Mouse (Mus musculus) kidney, adult 2 months (tissue): ENCODE measurements around the gene 0610040J01Rik. TPM values are rescaled to one million over a fixed set of nuclear protein-coding genes. Genes with fewer than 3 reads are reported as not detected.

Experiments
- DNase-seq: peaks from one replicate; pipeline ENCODE4 v3.0.0; 2021
- H3K27ac ChIP-seq: fragments of 200-500 bp; 2 replicates; pipeline ENCODE4 v1.5.1; 2012; ENCODE audit warnings: low read depth, low read length, control low read depth, inconsistent platforms; ENCODE audit not compliant: insufficient read depth
- H3K27me3 ChIP-seq: fragments of 200-500 bp; replicated peaks from 2 replicates; pipeline ENCODE4 v1.6.1; 2012; ENCODE audit warnings: mild to moderate bottlenecking, moderate library complexity, low read length, inconsistent platforms; ENCODE audit not compliant: control insufficient read depth, insufficient read depth
- H3K36me3 ChIP-seq: fragments of 200-500 bp; 2 replicates; pipeline ENCODE4 v1.6.1; 2012; ENCODE audit warnings: mild to moderate bottlenecking, moderate library complexity, low read length, inconsistent platforms; ENCODE audit not compliant: control insufficient read depth, insufficient read depth
- H3K4me1 ChIP-seq: fragments of 200-500 bp; 2 replicates; pipeline ENCODE4 v1.6.1; 2011; ENCODE audit warnings: low read length; ENCODE audit not compliant: control insufficient read depth, insufficient read depth
- H3K4me3 ChIP-seq: fragments of 200-500 bp; 2 replicates; pipeline ENCODE4 v1.5.1; 2011; ENCODE audit warnings: mild to moderate bottlenecking, low read depth, low read length, control low read depth; ENCODE audit not compliant: insufficient read depth
- CTCF ChIP-seq: fragments of 200-500 bp; conservative IDR thresholded peaks from 2 replicates; pipeline ENCODE4 v1.5.1; 2011; ENCODE audit warnings: low read depth, mild to moderate bottlenecking, control low read depth, low read length, moderate library complexity, mixed read lengths; ENCODE audit not compliant: insufficient read depth, insufficient read length
- POLR2A ChIP-seq: fragments of 200-500 bp; IDR thresholded peaks from one replicate; pipeline ENCODE4 v1.6.1; 2011; ENCODE audit warnings: low read depth, low read length, control low read depth
- WGBS: fragments of 180-500 bp; shearing (Covaris S2); methylation state at CpG from one replicate; pipeline ENCODE4 v1.1.7; 2018; 5-methylcytosine and 5-hydroxymethylcytosine counted together
- polyA plus RNA-seq: library from polyadenylated mRNA; depleted of rRNA; stranded (reverse); fragments of >200 nt; gene quantifications from 2 replicates; pipeline ENCODE4 v1.2.3, GENCODE M21; 2012

0610040J01Rik gene
- polyA plus RNA-seq, 1 experiment = 50.1 TPM

DNA sequence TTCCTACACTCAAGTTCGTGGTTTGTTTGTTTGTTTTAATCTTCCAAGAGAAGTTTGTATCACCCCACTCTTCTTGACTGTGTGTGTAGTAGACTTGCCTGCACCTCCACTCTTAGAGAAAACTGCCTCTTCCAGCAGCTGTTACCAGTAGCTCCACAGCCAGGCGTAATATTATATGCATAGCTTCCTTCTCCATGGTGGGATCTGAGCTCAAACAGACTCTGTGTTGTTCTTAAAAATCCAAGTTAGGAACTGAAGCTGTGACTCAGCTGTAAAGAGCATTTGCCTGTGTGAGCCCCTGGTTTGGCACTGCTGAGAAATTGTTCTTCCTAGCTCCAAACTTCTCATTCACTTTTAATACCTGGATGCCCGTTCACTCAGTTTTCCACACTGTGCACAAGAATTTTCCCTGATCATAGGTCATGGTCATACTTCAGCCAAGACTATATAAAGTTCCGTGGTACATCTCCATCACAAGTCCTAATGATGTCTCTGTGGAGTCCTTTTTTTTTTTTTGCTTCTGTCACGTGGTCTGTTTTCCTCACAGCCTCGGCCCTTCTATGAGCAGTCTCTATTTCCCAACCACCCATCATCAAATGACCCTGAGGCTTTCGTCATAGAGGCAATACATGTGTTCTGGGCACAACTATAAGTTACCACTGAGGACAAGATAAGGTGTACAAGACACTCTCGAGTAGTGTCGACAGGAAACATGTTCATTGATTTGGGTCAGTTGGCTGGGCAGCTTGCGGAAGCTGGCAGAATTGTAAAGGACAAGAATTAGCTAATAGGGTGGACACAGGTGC is 16.4 kb downstream of the 0610040J01Rik start:
- Histone ChIP-seq H3K36me3 (no peaks in the 10 kb centered on the region), H3K27ac (peak overlapping the region; percentile 83), H3K4me1 (peaks cover 44% of the 10 kb centered on the region), H3K27me3 (no peaks in the 10 kb centered on the region), H3K4me3 (no peak overlapping the region)
- peak; percentile 65 for DNase-seq
- no peak for TF ChIP-seq POLR2A
- TF ChIP-seq CTCF = no peak
- WGBS = 37% methylated on average over 10 of the region's 10 CpGs

- WGBS = 56% methylated on average over 4 of the region's 4 CpGs
- Histone ChIP-seq H3K36me3 (no peaks in the 10 kb centered on the region), H3K4me1 (peaks cover 39% of the 10 kb centered on the region), H3K4me3 (no peak overlapping the region), H3K27me3 (no peaks in the 10 kb centered on the region), H3K27ac (peak overlapping the region; percentile 53; the same call in 1 of the 2 replicates)
- no peak for TF ChIP-seq POLR2A
- no peak for TF ChIP-seq CTCF
- DNase-seq = no peak
These were observed 18.9 kb downstream of the 0610040J01Rik start for GRCm38 (mm10) chr5:63831054-63831453.

- peak; percentile 79 for DNase-seq
- no peak overlapping the region for H3K4me3 ChIP-seq
- no peaks in the 10 kb centered on the region for H3K27me3 ChIP-seq
- TF ChIP-seq POLR2A = no peak
- no peak for TF ChIP-seq CTCF
- H3K36me3 ChIP-seq = no peaks in the 10 kb centered on the region
- WGBS = 25% methylated on average over 5 of the region's 5 CpGs
- peaks cover 22% of the 10 kb centered on the region; the same call in 1 of the 2 replicates for H3K4me1 ChIP-seq
- H3K27ac ChIP-seq = peak overlapping the region; percentile 89
These were observed 21.8 kb downstream of the 0610040J01Rik start for GRCm38 (mm10) chr5:63833955-63834354.

DNA sequence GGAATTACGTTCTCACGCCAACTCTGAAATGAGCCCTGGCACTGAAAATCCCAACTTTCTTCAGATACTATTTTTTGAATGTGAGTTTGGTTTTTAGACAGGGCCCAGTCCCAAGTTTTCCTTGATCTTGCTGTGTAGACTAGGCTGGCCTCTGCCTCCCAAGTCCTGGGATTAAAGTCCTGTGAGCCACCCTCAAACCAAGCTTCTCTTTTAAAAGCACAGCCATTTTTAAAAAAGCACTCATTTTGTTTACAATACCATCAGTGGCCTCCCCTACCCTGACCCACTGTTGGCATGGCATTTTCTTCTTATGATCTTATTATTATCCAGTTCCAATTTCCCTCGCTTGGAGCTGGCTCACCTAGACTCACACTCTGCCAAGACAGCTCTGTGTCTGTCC is 22.3 kb downstream of the 0610040J01Rik start:
- peak overlapping the region; percentile 89 for H3K27ac ChIP-seq
- no peak overlapping the region for H3K4me3 ChIP-seq
- 41% methylated on average over 3 of the region's 3 CpGs for whole genome bisulfite sequencing
- no peaks in the 10 kb centered on the region for H3K27me3 ChIP-seq
- H3K36me3 ChIP-seq = no peaks in the 10 kb centered on the region
- TF ChIP-seq CTCF (no peak), POLR2A (no peak)
- DNase-seq = peak; percentile 56
- H3K4me1 ChIP-seq = peaks cover 22% of the 10 kb centered on the region; the same call in 1 of the 2 replicates

DNA sequence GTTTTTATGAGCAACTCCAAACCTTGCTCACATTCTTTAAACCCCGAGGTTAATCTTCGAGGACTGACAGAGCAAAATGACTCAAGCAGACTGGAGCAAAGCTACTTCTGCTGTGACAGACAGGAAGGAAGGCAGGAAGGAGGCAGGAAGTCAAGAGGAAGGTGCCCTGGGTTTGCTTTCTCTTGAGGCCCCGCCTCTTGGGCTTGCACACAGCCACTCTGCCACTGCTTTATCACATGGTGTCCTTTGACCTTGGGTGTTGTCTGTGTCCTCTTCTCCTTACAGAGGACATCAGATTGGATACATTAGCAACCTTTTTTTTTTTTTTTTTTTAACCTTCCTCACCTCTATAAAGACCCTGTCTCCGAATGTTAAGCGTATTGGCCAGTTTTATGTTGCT is 25.0 kb downstream of the 0610040J01Rik start:
- no peaks in the 10 kb centered on the region for H3K36me3 ChIP-seq
- H3K27ac ChIP-seq = 0 out of 2 replicates have a peak overlapping the region, but pooled peaks have one; percentile 14
- H3K27me3 ChIP-seq = no peaks in the 10 kb centered on the region
- DNase-seq = no peak
- no peak overlapping the region for H3K4me3 ChIP-seq
- TF ChIP-seq CTCF = no peak
- no peak for TF ChIP-seq POLR2A
- WGBS = 63% methylated on average over 5 of the region's 5 CpGs
- peaks cover 15% of the 10 kb centered on the region; the same call in 1 of the 2 replicates for H3K4me1 ChIP-seq

- no peak for DNase-seq
- 96% methylated on average over 2 of the region's 2 CpGs for WGBS
- H3K27me3 ChIP-seq = no peaks in the 10 kb centered on the region
- no peaks in the 10 kb centered on the region for H3K36me3 ChIP-seq
- no peak overlapping the region for H3K4me3 ChIP-seq
- no peak overlapping the region for H3K27ac ChIP-seq
- TF ChIP-seq POLR2A (no peak), CTCF (no peak)
- peaks cover 12% of the 10 kb centered on the region; the same call in 1 of the 2 replicates for H3K4me1 ChIP-seq
These were observed 25.7 kb downstream of the 0610040J01Rik start for GRCm38 (mm10) chr5:63837851-63838250.

DNA sequence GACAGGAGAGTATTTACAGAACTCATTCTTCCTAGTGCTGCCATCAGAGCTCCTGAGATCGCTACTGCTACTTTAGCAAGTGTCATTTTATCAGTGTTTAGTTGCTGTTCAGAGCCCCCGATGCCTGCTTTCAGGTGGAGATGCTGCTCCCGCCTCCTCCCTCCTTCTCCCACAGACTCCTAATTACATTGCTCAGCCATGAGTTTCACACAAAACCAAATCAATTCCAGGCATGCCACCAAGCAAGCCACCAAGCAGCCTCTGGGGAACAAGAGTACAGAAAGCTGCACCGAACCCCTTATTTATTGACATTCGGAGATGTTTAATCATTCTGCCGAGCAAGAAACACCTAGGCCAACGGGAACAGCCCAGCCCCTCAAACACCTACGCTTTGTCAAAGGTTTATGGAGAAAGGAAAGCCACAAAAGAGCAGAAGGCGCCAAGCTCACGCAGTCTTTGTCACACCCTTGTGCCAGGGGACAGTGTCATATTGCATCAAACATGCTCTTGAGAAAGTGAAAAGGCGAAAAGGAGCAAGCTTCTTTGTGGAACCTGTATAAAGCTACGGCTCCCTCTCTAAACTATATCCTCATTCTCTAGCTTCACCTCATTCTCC is 27.7 kb downstream of the 0610040J01Rik start:
- H3K4me3 ChIP-seq = no peak overlapping the region
- H3K36me3 ChIP-seq = no peaks in the 10 kb centered on the region
- no peaks in the 10 kb centered on the region for H3K27me3 ChIP-seq
- 53% methylated on average over 12 of the region's 12 CpGs for WGBS
- no peak overlapping the region for H3K27ac ChIP-seq
- DNase-seq = no peak
- peaks cover 4% of the 10 kb centered on the region; the same call in 1 of the 2 replicates for H3K4me1 ChIP-seq
- TF ChIP-seq CTCF (no peak), POLR2A (no peak)
